Mouse (Mus musculus) lung, postnatal 10 days (tissue): Measurements from ENCODE around the gene H6pd.
A peak's percentile ranks its signal among the peaks of the same experiment; 100 is the strongest.

Experiments used
- DNase-seq: peaks from one replicate; pipeline ENCODE4 v3.0.0; 2021

H6pd gene

DNA sequence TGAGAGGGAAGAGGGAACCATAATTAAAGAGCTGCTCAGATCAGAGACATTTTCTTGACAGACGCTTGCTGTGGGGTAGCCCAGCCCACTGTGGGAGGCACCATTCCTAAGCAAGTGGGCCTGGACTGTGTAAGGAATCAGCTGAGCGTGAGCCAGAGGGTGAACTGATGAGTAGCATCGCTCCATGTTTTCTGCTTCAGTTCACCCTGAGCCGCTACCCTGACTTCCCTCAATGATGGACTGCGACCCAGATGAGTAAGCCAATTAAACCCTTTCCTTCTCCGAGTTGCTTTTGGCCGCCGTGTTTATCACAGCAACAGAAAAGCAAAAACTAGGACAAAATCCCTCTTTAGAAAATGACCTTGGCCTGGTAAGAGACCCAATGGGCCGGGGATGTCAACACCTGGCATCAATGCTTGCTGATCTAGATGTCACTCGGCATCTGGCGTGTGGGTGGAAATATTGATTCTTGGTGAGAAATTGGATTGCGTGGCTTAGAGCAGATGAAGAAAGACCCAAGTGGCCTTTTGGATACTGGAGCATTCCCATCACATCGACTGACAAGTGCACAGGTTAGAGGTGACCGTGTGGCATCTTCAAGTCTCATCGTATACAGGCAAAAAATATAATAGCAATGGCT lies 11.0 kb upstream of the H6pd start:
- no peak for DNase-seq

DNA sequence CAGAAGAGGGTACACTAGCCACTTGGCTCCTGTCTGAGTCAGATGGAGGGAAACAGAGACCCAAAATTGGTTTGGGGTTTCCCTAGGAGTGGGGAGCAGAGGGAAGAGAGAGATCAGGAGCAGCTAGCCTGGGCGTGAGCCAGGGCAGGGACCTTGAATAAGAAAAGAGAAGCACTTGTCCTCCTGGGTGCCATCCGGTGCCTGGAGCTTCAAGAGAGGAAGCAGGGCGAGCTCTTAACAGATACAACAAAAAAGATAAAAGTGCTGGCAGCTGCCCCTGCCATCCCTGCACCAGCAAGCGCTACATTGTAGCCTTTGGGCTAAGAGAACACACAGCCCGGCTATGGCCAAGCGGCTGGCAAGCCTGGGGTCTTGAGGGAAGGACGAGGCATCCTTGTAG lies 6.6 kb upstream of the H6pd start:
- no peak for DNase-seq

DNA sequence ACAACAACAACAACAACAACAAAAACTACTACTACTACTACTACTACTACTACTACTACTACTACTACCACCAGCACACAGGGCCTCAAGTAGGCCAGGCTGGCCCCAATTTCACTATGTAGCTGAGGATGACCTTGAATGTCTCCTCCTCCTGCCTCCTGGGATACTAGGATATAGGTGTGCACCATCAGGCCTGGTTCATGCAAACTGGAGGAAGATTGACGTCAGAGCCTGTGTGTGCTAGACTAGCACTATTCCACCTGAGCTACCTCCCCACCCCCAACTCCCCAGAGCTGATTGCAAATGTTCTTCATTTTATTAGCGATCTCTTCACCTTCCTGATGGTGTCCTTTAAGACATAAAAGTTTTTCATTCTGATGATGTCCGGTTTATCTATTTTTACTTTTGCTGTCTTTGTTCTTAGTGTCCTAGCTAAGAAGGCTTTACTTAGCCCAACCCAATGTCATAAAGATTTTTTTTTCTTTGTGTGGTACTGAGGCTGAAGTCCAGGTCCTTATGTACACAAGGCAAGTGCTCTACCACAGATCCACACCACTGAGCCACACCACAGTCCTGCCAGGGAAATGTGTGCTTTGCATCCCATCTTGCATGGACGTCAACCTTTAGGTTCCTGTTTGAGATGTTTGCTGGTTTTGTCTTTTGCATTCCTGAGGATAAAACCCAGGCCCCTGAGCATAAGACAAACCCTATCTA lies 5.7 kb upstream of the H6pd start:
- DNase-seq, result no peak

DNA sequence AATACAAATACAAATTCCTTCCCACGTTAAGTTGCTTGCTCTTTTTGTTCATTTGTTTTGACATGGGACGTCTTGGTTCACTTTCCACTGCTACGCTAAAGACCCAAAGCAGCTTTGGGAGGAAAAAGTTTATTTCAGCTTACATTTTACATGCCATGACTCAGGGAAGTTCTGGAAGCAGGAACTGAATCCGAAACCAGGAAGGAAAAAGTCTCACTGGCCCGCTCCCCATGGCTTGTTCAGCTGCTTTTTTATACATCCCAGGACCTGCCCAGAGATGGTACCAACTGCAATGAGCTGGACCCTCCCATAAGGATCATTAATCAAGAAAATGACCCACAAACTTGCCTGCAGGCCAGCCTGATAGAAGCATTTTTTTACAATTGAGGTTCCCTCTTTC lies 5.0 kb upstream of the H6pd start:
- no peak for DNase-seq

DNA sequence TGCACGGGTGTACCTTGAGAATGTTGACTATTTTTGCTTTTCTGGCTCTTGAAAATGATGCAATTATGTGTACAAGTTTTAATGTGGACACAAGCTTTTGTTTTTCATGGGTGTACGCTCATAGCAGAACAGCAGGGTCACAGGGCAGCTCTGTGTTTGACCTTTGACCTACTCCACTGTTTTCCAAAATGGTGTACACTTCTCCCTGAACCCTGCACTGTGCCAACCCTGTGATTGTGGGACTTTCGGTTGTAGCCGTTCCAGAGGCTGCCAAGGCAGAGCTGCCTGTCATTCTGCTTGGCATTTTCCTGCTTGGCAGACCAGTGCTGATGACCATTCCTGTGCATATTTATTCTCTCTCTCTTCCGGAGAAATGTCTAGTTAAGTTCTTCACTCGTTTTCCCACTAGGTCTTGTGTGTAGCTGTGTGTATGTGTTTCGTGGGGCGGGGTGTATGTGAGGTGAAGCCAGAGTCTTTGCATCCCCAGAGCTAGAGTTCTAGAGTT lies 4.4 kb upstream of the H6pd start:
- DNase-seq, result no peak

DNA sequence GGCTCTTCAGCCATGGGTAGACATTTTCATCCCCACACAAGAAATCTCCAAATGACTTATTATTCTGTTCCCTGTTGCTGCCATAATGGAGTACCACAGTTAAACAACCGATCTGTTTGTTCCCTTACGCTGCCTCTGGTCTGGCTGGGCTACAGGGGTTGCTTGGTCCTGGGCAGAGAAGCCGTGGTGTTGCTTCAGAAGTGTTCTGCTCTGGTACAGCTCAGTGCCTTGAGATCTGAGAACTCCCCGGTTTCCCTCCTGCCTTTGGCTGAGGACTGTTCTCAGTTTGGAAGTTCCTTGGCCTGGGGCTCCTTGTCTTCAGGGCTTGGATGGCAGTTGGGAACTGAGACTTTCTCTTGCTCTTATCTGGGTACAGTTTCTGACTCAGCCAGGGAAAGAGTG lies 3.5 kb upstream of the H6pd start:
- no peak for DNase-seq

DNA sequence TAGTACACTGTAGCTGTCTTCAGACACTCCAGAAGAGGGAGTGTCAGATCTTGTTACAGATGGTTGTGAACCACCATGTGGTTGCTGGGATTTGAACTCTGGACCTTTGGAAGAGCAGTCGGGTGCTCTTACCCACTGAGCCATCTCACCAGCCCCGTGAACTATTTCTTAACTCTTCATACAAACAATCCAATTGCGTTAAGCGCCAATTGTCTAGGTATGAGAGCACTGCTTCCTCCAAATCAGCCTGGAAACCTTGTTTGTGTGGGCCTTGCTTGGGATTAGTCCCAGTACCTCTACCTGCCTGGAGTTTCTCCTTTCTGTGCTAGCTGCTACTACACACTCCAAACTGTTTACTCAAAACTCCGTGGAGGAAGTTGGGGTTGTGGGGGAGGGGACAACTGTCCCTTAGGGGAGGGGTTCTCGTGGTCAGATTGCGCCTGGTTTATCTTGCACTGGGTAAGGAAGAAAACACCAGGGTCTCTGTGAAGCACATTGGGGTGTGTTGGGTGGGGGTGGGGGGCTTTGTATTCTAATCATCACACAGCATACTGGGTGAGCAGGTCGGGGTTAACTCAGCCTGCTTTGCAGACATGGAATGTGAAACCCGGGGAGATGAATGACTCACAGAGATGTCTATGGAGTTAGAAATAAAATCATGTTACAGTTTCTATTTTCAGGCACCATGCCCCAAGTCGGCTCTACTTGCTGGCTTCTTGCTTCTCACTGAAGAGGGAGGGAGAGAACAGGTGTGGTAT lies 2.9 kb upstream of the H6pd start:
- no peak for DNase-seq

DNA sequence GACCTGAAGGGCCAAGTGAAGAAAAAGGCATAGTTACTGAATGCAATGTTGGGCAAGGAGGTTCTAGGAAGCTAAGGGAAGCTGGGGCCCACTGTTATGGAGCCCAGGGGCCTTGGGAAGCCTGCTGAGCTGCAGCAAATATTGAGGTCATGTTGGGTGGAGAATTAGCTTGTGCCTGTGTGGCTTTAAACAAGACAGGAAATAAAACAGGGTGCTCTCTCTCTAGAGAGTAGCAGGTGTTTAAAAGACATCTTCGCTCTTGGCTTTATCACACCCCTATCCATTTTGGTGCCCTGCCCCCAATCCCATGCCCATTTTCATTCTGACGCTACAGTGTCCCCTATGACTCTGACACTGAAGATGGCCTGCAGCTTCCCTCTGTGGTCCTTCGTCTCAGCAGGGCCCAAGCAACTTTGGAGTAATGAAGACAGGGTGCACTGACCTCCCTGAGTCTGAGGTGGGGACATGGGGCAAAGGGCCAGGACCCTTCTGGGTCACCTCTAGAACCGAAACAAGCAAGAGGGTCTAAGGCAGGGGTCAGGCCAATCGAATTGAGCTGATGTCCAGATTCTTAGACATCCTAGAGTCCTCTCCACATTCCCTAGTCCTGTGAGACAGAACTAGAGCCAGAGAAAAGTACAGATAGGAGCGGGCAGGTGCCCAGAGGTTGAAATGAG lies 1.4 kb upstream of the H6pd start:
- DNase-seq, result no peak

DNA sequence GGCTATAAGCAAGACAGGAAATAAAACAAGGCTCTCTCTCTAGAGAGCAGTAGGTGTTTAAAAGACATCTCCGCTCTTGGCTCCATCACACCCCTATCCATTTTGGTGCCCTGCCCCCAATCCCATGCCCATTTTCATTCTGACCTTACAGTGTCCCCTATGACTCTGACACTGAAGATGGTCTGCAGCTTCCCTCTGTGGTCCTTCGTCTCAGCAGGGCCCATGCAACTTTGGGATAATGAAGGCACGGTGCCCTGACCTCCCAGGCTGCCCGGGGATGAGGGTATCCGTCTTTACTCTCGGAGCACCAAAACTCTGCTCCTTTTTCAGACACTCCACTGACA lies 736 bp upstream of the H6pd start:
- DNase-seq, result no peak

DNA sequence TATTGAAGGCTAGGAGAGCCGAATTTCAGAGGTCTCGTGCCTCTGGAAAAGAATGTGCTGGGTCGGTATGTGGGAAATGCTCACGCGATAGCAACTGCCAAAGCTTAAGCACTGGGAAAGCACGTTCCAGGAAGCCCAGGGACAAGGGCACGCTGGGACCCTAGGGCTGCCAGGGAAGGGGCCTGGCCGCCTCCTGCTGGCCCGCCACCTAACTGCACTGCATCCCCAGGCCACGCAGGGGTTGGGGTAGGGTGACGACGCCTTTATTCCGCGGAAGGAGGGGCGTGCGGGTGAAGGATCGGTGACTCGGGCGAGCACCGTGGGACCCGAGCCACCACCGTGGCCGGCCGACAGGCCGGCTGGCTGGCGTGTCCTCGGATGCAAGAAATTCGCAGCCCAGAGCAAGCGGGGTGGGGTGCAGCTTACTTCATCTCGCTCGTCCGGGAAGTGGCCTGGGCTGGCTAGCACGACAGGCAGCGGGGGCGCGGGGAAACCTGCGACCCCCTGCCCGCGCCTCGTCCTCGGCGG lies 434 bp downstream of the H6pd start:
- peak; percentile 94 for DNase-seq

DNA sequence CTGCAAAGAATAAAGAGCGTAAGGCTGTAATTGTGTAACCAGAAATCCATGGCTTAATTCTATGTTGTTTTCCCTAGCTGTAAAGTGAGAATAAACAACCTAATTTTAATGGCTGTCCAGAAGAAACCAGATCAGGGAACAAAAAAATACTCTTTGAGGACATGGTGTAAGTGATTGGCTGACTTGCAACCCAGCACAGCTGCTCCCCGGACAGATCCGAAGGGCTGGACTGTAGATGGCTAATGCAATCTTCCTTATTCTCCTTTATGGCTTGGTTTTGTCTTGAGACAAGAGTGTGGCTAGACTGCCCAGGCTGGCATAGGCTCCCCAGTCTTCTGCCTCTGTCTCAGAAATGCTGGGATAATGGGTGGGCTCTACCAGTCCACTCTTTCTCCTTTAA lies 1.4 kb downstream of the H6pd start:
- peak; percentile 63 for DNase-seq

DNA sequence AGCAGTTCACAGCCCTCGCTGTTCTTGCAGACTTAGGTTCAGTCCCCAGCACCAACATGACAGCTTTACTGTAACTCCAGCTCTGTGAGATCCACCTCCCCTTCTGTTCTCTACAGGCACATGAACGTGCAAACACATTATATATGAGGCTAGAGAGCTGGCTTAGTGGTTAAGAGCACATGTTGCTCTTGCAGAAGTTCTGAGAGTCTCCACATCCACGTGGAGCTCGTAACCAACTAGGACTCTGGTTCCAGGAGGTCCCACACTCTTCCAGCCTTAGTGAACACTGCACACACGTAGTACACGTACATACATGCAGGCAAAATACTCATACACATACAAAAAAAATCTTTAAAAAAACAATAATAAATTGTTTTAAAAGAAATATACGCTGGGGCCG lies 1.8 kb downstream of the H6pd start:
- no peak for DNase-seq

DNA sequence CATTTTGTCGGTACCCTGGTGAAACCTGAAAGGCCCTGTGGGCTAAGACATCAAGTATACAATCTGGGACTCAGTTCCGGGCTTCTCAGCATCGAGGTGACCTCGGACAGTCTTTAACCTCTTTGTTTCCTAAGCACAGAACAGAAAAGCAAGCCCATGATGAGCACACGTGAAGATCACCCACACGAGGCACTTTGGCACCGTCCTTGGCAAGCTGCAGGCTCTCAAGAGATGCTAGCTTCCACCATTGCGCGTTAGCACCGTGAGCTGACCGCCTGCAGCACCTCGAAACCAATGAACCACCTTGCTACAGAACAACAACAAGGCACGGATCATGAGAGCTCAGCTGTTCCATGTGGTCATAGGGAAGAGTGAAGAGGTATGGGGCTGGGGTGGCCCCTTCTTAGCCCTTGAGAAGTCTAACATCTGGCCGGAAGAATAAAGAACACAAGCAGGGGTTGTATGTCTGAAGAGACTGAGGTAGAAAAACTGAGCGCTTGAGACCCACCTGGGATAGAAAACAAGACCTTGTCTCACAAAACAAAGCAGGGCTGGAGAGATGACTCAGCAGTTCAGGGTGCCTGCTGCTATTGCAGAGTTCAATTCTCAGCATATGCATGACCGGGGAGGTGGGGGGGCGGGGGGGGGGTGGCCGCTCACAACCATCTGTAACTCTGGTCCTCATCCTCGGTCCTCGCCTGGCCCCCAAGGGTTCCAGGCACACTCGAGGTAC lies 2.5 kb downstream of the H6pd start:
- DNase-seq, result no peak

DNA sequence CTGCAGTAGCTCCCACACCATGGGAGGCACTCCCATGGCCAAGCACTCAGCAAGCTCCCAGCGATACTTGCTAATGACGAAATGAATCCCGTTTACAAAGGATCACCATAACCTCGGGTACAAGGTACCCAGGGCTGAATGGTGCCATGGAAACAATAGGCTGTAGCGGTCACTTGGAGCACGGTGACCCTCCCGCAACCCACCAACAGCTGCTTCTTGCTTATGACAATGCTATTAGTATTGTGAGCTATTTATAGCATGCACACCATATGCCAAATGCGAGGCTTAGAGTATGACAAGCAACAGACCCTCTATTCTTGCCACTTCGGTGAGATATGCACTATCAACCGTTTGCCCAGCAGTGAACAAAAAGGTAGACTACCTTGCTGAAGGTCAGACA lies 3.6 kb downstream of the H6pd start:
- DNase-seq, result no peak

DNA sequence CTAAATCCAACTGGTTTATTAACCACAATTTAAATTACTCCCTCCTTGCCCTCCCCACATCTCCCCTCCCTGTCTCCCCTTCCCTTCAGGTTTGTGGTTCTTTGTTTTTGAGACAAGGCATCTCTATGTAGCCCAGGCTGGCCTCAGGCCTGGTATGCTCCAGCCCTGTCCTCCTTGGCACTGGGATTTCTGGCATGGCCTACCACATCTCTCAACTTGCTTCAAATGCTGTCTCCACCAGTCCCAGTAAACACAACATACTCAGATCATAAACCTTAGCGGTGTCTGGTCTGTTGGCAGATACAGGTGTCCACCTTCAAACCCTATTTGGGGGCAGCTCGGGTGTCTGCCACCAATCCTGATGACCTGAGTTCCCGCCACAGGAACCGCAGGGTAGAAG lies 5.2 kb downstream of the H6pd start:
- DNase-seq, result no peak

DNA sequence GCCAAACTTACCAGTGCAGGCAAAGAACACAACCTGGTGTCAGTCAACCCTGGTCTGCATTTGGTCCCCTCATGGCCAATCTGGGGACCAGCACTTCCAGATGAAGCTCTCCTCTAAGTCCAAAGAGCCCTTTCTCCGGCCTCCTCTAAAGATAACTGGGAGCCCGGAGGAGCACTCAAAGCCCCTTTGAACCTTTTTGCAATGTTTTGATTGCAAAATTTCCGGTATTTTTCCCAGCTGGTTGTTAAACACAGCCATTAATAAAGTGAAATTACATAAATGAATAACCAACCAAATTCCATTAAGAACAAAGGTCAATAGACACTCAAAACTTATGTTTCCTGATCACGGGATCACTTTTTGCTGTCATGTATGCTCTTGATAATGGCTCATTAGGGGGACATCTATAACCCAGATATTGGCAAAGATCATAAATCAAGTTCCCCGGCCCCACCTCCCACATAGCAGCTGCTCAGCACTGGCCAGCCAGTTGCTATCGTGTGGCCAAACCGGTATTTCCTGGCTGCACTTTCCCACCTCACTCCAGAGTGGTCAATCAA lies 5.7 kb downstream of the H6pd start:
- DNase-seq, result peak; percentile 67

DNA sequence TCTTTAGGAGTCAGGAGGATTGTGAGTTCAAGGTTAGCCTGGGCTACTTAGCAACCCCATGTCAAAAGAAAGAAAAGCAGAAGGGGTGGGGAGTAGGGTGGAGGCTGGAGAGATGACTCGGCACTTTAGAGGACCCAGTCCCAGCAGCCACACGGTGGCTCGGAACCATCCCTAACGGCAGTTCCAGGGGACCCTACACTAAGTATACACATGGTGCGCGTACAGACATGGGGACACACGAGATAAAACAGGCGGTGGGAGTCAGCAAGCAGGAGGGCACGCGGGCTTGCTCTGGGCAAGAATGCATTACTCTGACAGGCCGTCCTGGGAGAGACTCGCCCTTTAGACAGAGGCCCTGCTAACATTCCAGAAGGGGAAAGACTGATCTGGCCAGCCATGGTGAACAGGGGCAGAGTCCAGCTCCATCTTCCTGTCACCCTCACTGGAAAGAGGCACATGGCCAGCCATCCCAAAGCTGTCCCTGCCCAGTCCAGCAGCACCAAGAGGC lies 6.7 kb downstream of the H6pd start:
- peak; percentile 40 for DNase-seq

DNA sequence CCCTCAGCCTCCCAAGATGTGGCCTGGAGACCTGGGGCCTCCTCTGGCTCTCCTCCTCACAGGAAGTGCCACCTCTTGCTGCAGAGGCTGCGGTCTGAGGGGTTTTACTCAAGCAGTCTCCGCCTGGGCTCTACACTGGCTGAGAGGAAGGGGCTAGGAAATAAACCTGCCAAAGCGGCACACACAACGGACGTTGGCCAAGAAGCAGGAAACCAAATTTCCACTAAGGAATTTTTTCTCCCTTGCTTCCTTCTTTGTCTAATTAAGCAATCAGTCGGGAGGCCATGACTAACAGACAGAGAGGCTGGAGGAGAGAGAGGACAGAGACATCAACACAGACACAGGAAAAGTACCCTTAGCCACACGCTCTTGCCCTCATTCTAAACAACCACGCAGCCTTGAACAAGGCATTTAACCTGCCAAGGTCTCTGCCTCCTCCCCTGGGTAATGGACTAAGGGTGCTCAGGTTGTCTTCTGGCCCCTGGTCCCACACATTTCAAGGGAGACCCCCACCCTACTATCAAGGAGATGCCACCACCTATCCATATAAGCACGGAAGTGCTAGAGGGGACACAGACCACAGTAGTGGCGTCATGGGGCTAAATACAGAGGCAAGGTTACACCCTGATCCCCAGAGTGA lies 7.5 kb downstream of the H6pd start:
- no peak for DNase-seq

DNA sequence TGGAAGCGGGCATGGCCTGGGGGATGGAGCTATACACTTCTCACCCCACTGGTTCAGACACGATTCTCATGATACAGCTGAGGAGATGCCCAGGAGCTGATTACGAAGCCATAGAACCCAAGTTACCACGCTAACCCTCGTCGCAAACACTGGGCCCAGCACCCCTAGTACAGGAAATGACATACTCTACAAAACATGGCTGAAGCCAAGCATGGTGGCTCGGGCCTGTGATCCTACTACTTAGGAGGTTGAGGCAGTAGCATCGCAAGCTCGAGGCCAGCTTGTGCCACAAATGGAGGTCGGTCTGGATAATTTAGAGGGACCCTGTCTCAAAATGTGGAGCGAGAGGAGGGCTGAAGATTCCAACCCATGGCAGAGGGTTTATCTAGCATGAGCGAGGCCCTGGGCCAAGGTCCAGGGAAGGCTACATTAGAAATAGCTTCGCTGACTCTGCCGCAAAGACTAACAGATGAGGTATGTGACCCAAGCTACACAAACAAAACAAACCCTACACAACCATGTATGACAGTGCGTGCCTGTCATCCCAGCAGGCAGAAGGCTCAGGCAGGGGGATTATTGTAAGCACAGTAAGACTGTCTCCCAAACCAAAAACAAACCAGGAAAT lies 8.8 kb downstream of the H6pd start:
- DNase-seq, result no peak

DNA sequence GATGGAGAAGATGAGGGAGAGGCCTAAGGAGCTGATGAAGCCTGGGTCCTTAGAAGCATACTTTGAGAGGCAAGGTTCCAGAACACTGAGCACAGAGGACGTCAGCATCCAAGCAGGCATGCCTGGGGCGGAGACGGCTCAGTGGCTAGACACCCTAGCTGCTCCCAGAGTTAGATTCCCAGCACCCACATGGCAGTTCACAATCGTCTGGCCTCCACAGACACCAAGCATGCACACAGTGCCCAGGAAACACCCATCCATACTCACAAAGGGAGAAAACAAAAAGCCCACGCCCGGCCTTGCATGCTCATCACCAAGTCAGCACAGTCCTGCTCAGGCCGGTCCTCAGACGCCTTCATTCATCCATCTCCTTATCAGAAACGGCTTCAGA lies 9.3 kb downstream of the H6pd start:
- no peak for DNase-seq
